Mouse (Mus musculus): Measurements from ENCODE around the gene Pex11g.

Gene Pex11g

GRCm38 (mm10) chr8:3481605-3482004, 14.1 kb upstream of the Pex11g start:
- DNase-seq (ENCODE audit: low spot score in 2 of 2) = no peak

GRCm38 (mm10) chr8:3480221-3480785, 12.8 kb upstream of the Pex11g start:
- no peak for DNase-seq (ENCODE audit: low spot score in 2 of 2)

GRCm38 (mm10) chr8:3475715-3476429, 8.4 kb upstream of the Pex11g start:
- DNase-seq (ENCODE audit: low spot score in 2 of 2) = no peak

- no peak for DNase-seq (ENCODE audit: low spot score in 2 of 2)
Observed at GRCm38 (mm10) chr8:3470562-3470961, 3.1 kb upstream of the Pex11g start, which contains the start of gene Tex45. Tex45 (plus strand) TSS chr8:3470862.

GRCm38 (mm10) chr8:3468838-3469237, 1.4 kb upstream of the Pex11g start:
- no peak for DNase-seq (ENCODE audit: low spot score in 2 of 2)

GRCm38 (mm10) chr8:3467886-3468545, 536 bp upstream of the Pex11g start:
- no peak for DNase-seq (ENCODE audit: low spot score in 2 of 2)

GRCm38 (mm10) chr8:3464309-3464708, 3.2 kb downstream of the Pex11g start:
- no peak for DNase-seq (ENCODE audit: low spot score in 2 of 2)

- no peak for DNase-seq (ENCODE audit: low spot score in 2 of 2)
Observed at GRCm38 (mm10) chr8:3463248-3463647, 4.2 kb downstream of the Pex11g start.

- DNase-seq (ENCODE audit: low spot score in 2 of 2) = no peak
Observed at GRCm38 (mm10) chr8:3451992-3452391, 15.5 kb downstream of the Pex11g start.

- no peak for DNase-seq (ENCODE audit: low spot score in 2 of 2)
Observed at GRCm38 (mm10) chr8:3450670-3451069, 16.8 kb downstream of the Pex11g start.

GRCm38 (mm10) chr8:3449226-3449625, 18.3 kb downstream of the Pex11g start:
- no peak for DNase-seq (ENCODE audit: low spot score in 2 of 2)

GRCm38 (mm10) chr8:3439510-3439909, 28.0 kb downstream of the Pex11g start:
- DNase-seq (ENCODE audit: low spot score in 2 of 2) = no peak

GRCm38 (mm10) chr8:3436492-3436891, 31.0 kb downstream of the Pex11g start:
- no peak for DNase-seq (ENCODE audit: low spot score in 2 of 2)

GRCm38 (mm10) chr8:3431113-3431512, 36.4 kb downstream of the Pex11g start:
- DNase-seq (ENCODE audit: low spot score in 2 of 2) = no peak

GRCm38 (mm10) chr8:3429966-3430365, 37.5 kb downstream of the Pex11g start:
- no peak for DNase-seq (ENCODE audit: low spot score in 2 of 2)

GRCm38 (mm10) chr8:3428426-3428825, 39.1 kb downstream of the Pex11g start:
- no peak for DNase-seq (ENCODE audit: low spot score in 2 of 2)

- DNase-seq (ENCODE audit: low spot score in 2 of 2) = no peak
Observed at GRCm38 (mm10) chr8:3426211-3426610, 41.3 kb downstream of the Pex11g start.

GRCm38 (mm10) chr8:3425217-3425616, 42.3 kb downstream of the Pex11g start:
- DNase-seq (ENCODE audit: low spot score in 2 of 2) = no peak

- no peak for DNase-seq (ENCODE audit: low spot score in 2 of 2)
Observed at GRCm38 (mm10) chr8:3421507-3421906, 46.0 kb downstream of the Pex11g start.

GRCm38 (mm10) chr8:3420105-3420706, 47.3 kb downstream of the Pex11g start:
- no peak for DNase-seq (ENCODE audit: low spot score in 2 of 2)

GRCm38 (mm10) chr8:3418101-3418500, 49.4 kb downstream of the Pex11g start:
- no peak for DNase-seq (ENCODE audit: low spot score in 2 of 2)

- no peak for DNase-seq (ENCODE audit: low spot score in 2 of 2)
Observed at GRCm38 (mm10) chr8:3417455-3417854, 50.0 kb downstream of the Pex11g start.

- DNase-seq (ENCODE audit: low spot score in 2 of 2) = no peak
Observed at GRCm38 (mm10) chr8:3416846-3417245, 50.6 kb downstream of the Pex11g start.

All from frontal cortex, postnatal 10 days (tissue).